Mouse (Mus musculus) splenic B cell, adult 2 months (primary cell): ENCODE results near the gene Kalrn.

ENCODE experiments used
- DNase-seq: peaks from one replicate; pipeline ENCODE4 v3.0.0-alpha.2; 2011; ENCODE audit warnings: low read depth, low spot score
- H3K27me3 ChIP-seq: 2 replicates; pipeline ENCODE4 v1.6.1; 2012; ENCODE audit warnings: mild to moderate bottlenecking, low read length, moderate library complexity, mixed read lengths; ENCODE audit not compliant: control insufficient read depth, poor library complexity, insufficient read depth, severe bottlenecking
- H3K36me3 ChIP-seq: 2 replicates; pipeline ENCODE4 v1.6.1; 2012; ENCODE audit warnings: mild to moderate bottlenecking, low read length, moderate library complexity, mixed read lengths; ENCODE audit not compliant: control insufficient read depth, poor library complexity, insufficient read depth, severe bottlenecking

The Kalrn gene

GRCm38 (mm10) chr16:34400102-34400728 is 173.1 kb downstream of the Kalrn start:
- no peak for DNase-seq
- Histone ChIP-seq H3K36me3 (no peaks in the 10 kb centered on the region), H3K27me3 (no peaks in the 10 kb centered on the region)

GRCm38 (mm10) chr16:34395221-34395811 is 178.0 kb downstream of the Kalrn start:
- Histone ChIP-seq H3K36me3 (no peaks in the 10 kb centered on the region), H3K27me3 (no peaks in the 10 kb centered on the region)
- DNase-seq, result no peak

- Histone ChIP-seq H3K36me3 (no peaks in the 10 kb centered on the region), H3K27me3 (no peaks in the 10 kb centered on the region)
- no peak for DNase-seq
Measured at GRCm38 (mm10) chr16:34389520-34390271, 183.6 kb downstream of the Kalrn start.

GRCm38 (mm10) chr16:34388871-34389270 is 184.5 kb downstream of the Kalrn start:
- DNase-seq, result no peak
- no peaks in the 10 kb centered on the region for H3K36me3 ChIP-seq
- no peaks in the 10 kb centered on the region for H3K27me3 ChIP-seq

GRCm38 (mm10) chr16:34385065-34385464 is 188.3 kb downstream of the Kalrn start:
- Histone ChIP-seq H3K36me3 (no peaks in the 10 kb centered on the region), H3K27me3 (no peaks in the 10 kb centered on the region)
- DNase-seq, result no peak

GRCm38 (mm10) chr16:34382992-34383391 is 190.3 kb downstream of the Kalrn start:
- Histone ChIP-seq H3K27me3 (no peaks in the 10 kb centered on the region), H3K36me3 (no peaks in the 10 kb centered on the region)
- no peak for DNase-seq

- H3K27me3 ChIP-seq, result no peaks in the 10 kb centered on the region
- DNase-seq, result no peak
- no peaks in the 10 kb centered on the region for H3K36me3 ChIP-seq
Measured at GRCm38 (mm10) chr16:34376166-34376857, 197.0 kb downstream of the Kalrn start.

- DNase-seq, result no peak
- H3K36me3 ChIP-seq, result no peaks in the 10 kb centered on the region
- no peaks in the 10 kb centered on the region for H3K27me3 ChIP-seq
Measured at GRCm38 (mm10) chr16:34373519-34373918, 199.8 kb downstream of the Kalrn start.

- Histone ChIP-seq H3K36me3 (no peaks in the 10 kb centered on the region), H3K27me3 (no peaks in the 10 kb centered on the region)
- DNase-seq, result no peak
Measured at GRCm38 (mm10) chr16:34372103-34372741, 201.1 kb downstream of the Kalrn start.

GRCm38 (mm10) chr16:34359206-34359605 is 214.1 kb downstream of the Kalrn start:
- Histone ChIP-seq H3K36me3 (no peaks in the 10 kb centered on the region), H3K27me3 (no peaks in the 10 kb centered on the region)
- no peak for DNase-seq

- DNase-seq, result no peak
- H3K27me3 ChIP-seq, result no peaks in the 10 kb centered on the region
- H3K36me3 ChIP-seq, result no peaks in the 10 kb centered on the region
Measured at GRCm38 (mm10) chr16:34355547-34355946, 217.8 kb downstream of the Kalrn start.

- Histone ChIP-seq H3K36me3 (no peaks in the 10 kb centered on the region), H3K27me3 (no peaks in the 10 kb centered on the region)
- no peak for DNase-seq
Measured at GRCm38 (mm10) chr16:34354042-34354441, 219.3 kb downstream of the Kalrn start.

- Histone ChIP-seq H3K36me3 (no peaks in the 10 kb centered on the region), H3K27me3 (no peaks in the 10 kb centered on the region)
- DNase-seq, result no peak
Measured at GRCm38 (mm10) chr16:34352747-34353146, 220.6 kb downstream of the Kalrn start.

GRCm38 (mm10) chr16:34351575-34352150 is 221.7 kb downstream of the Kalrn start:
- no peak for DNase-seq
- no peaks in the 10 kb centered on the region for H3K27me3 ChIP-seq
- no peaks in the 10 kb centered on the region for H3K36me3 ChIP-seq
